Mouse (Mus musculus): Measurements from ENCODE around the gene Ttc5. TPM values are rescaled to one million over a fixed set of nuclear protein-coding genes. Genes with fewer than 3 reads are reported as not detected.
"Not testable (repeated sequence)": the region's sequence is repeated elsewhere in the genome, so short reads cannot be mapped to it uniquely, and the experiment has no call there.

Gene Ttc5
- total RNA-seq (2021) = 10 to 100 TPM; 67.0 to 69.7 TPM
- long read RNA-seq, experiment 1, transcript Ttc5-202 (4 exons, 2,366 nt) = minor isoform, 5 of 73 reads
- long read RNA-seq, experiment 1, transcript Ttc5-201 (10 exons, 1,842 nt) = major isoform, 50 of 73 reads
- long read RNA-seq, experiment 1, partial matches to known transcripts = 5 of 73 reads
- long read RNA-seq, experiment 1, other reads (novel, unspliced or antisense) = 10 of 73 reads
- long read RNA-seq, experiment 2, transcript Ttc5-201 (10 exons, 1,842 nt) = major isoform, 77 of 93 reads
- long read RNA-seq, experiment 2, transcript Ttc5-202 (4 exons, 2,366 nt) = minor isoform, 5 of 93 reads
- long read RNA-seq, experiment 2, partial matches to known transcripts = 2 of 93 reads
- long read RNA-seq, experiment 2, other reads (novel, unspliced or antisense) = 9 of 93 reads

GRCm38 (mm10) chr14:50785251-50785637 is at the start of gene Ttc5:
Gene Ttc5 (minus strand): TSS chr14:50785519.
- Histone ChIP-seq H3K4me3 (peak within 1 kb of the TSS; percentile 86), H3K27ac (peak within 1 kb of the TSS; percentile 95)
- TF ChIP-seq CTCF (conservative IDR thresholded peaks at IDR 0.05) = peak; percentile 96
- peak; percentile 89 to 97 for DNase-seq (ENCODE audit: low spot score in 2 of 2)

- no peak for TF ChIP-seq CTCF (conservative IDR thresholded peaks at IDR 0.05)
- H3K27ac ChIP-seq = no peak overlapping the region
- H3K4me3 ChIP-seq = no peak overlapping the region
- DNase-seq (ENCODE audit: low spot score in 2 of 2) = no peak
These were observed 49.1 kb upstream of the Ttc5 start for GRCm38 (mm10) chr14:50834435-50834834.

GRCm38 (mm10) chr14:50833964-50834363 is 48.6 kb upstream of the Ttc5 start:
- Histone ChIP-seq H3K4me3 (no peak overlapping the region), H3K27ac (no peak overlapping the region)
- no peak for DNase-seq (ENCODE audit: low spot score in 2 of 2)
- TF ChIP-seq CTCF (conservative IDR thresholded peaks at IDR 0.05) = no peak

- H3K4me3 ChIP-seq = no peak overlapping the region
- no peak for TF ChIP-seq CTCF (conservative IDR thresholded peaks at IDR 0.05)
- no peak for DNase-seq (ENCODE audit: low spot score in 2 of 2)
- H3K27ac ChIP-seq = no peak overlapping the region
These were observed 44.6 kb upstream of the Ttc5 start for GRCm38 (mm10) chr14:50829878-50830277.

- no peak overlapping the region for H3K4me3 ChIP-seq
- TF ChIP-seq CTCF (conservative IDR thresholded peaks at IDR 0.05) = no peak
- peak in 1 of 2 experiments; percentile 21 for DNase-seq (ENCODE audit: low spot score in 2 of 2)
- no peak overlapping the region for H3K27ac ChIP-seq
These were observed 41.3 kb upstream of the Ttc5 start for GRCm38 (mm10) chr14:50826579-50826978.

- no peak overlapping the region for H3K4me3 ChIP-seq
- no peak for DNase-seq (ENCODE audit: low spot score in 2 of 2)
- no peak overlapping the region for H3K27ac ChIP-seq
- no peak for TF ChIP-seq CTCF (conservative IDR thresholded peaks at IDR 0.05)
These were observed 38.9 kb upstream of the Ttc5 start for GRCm38 (mm10) chr14:50824219-50824618.

GRCm38 (mm10) chr14:50823240-50823639 is 37.9 kb upstream of the Ttc5 start:
- TF ChIP-seq CTCF (conservative IDR thresholded peaks at IDR 0.05) = peak; percentile 31
- Histone ChIP-seq H3K4me3 (no peak overlapping the region), H3K27ac (no peak overlapping the region)
- no peak for DNase-seq (ENCODE audit: low spot score in 2 of 2)

GRCm38 (mm10) chr14:50813060-50813459 is 27.7 kb upstream of the Ttc5 start:
- TF ChIP-seq CTCF (conservative IDR thresholded peaks at IDR 0.05) = no peak
- DNase-seq (ENCODE audit: low spot score in 2 of 2) = no peak
- no peak overlapping the region for H3K4me3 ChIP-seq
- no peak overlapping the region for H3K27ac ChIP-seq

- peak within 1 kb of the TSS; percentile 79 for H3K27ac ChIP-seq
- DNase-seq (ENCODE audit: low spot score in 2 of 2) = peak; percentile 96 to 99
- H3K4me3 ChIP-seq = peak within 1 kb of the TSS; percentile 64
- TF ChIP-seq CTCF (conservative IDR thresholded peaks at IDR 0.05) = no peak
These were observed 22.3 kb upstream of the Ttc5 start, which contains the start of the genes Ccnb1ip1 and Parp2 for GRCm38 (mm10) chr14:50807487-50808072. Gene Ccnb1ip1 (minus strand): TSS chr14:50807732. Gene Parp2 (plus strand): TSS chr14:50807841.

- peak overlapping the region; percentile 64; the same call in 1 of the 2 replicates for H3K4me3 ChIP-seq
- DNase-seq (ENCODE audit: low spot score in 2 of 2); H3K27ac ChIP-seq: not testable (repeated sequence)
These were observed 21.1 kb upstream of the Ttc5 start for GRCm38 (mm10) chr14:50806469-50806868.

GRCm38 (mm10) chr14:50804683-50805082 is 19.4 kb upstream of the Ttc5 start:
- DNase-seq (ENCODE audit: low spot score in 2 of 2) = no peak
- Histone ChIP-seq H3K27ac (no peak overlapping the region), H3K4me3 (no peak overlapping the region)
- TF ChIP-seq CTCF (conservative IDR thresholded peaks at IDR 0.05) = no peak

GRCm38 (mm10) chr14:50802843-50803562 is 17.7 kb upstream of the Ttc5 start:
- TF ChIP-seq CTCF (conservative IDR thresholded peaks at IDR 0.05) = peak; percentile 80
- no peak for DNase-seq (ENCODE audit: low spot score in 2 of 2)

GRCm38 (mm10) chr14:50802441-50802840 is 17.1 kb upstream of the Ttc5 start:
- Histone ChIP-seq H3K27ac (no peak overlapping the region), H3K4me3 (no peak overlapping the region)
- no peak for DNase-seq (ENCODE audit: low spot score in 2 of 2)
- TF ChIP-seq CTCF (conservative IDR thresholded peaks at IDR 0.05) = no peak

More at GRCm38 (mm10) chr14:50802843-50803562, 17.7 kb upstream of the Ttc5 start:
- no peak overlapping the region for H3K4me3 ChIP-seq
- H3K27ac ChIP-seq = no peak overlapping the region

Data from layer of hippocampus, adult 2 months (tissue).